Mouse (Mus musculus): ENCODE measurements around the gene Ap5m1. TPM values are rescaled to one million over a fixed set of nuclear protein-coding genes. Genes with fewer than 3 reads are reported as not detected.

Ap5m1 gene
- 20.8 and 22.0 TPM in 2 replicates for polyA plus RNA-seq (2015; fragmentation: Nextera tagmentation; extraction: Ambion mirVana)

- Histone ChIP-seq H3K4me2 (ENCODE audit: low read length) (peak within 1 kb of the TSS; percentile 81), H3K9me3 (replicated peaks; ENCODE audit: control insufficient read depth, low read length, poor library complexity, severe bottlenecking) (no peaks in the 10 kb centered on the region), H3K4me3 (ENCODE audit: low read depth, low read length) (peak within 1 kb of the TSS; percentile 96), H3K36me3 (ENCODE audit: control insufficient read depth, insufficient read depth, low read length) (no peaks in the 10 kb centered on the region), H3K4me1 (ENCODE audit: control insufficient read depth, insufficient read depth, low read length) (peaks cover 24% of the 10 kb centered on the region), H3K9ac (ENCODE audit: low read depth, low read length) (peak within 1 kb of the TSS; percentile 98), H3K27ac (ENCODE audit: low read length) (peak within 1 kb of the TSS; percentile 95), H3K27me3 (ENCODE audit: control insufficient read depth, insufficient read depth, low read depth, low read length) (no peaks in the 10 kb centered on the region)
- WGBS = under 1% methylated on average over 57 of the region's 62 CpGs
- ATAC-seq = peak; percentile 73
Measured at GRCm38 (mm10) chr14:49065529-49066273, at the start of gene Ap5m1. TSS of gene Ap5m1 (plus strand) at chr14:49066097.

GRCm38 (mm10) chr14:49019765-49020164, 46.1 kb upstream of the Ap5m1 start:
- H3K4me2 ChIP-seq (ENCODE audit: low read length) = no peak overlapping the region
- no peaks in the 10 kb centered on the region for H3K4me1 ChIP-seq (ENCODE audit: control insufficient read depth, insufficient read depth, low read length)
- H3K36me3 ChIP-seq (ENCODE audit: control insufficient read depth, insufficient read depth, low read length) = peaks cover 9% of the 10 kb centered on the region
- no peak overlapping the region for H3K4me3 ChIP-seq (ENCODE audit: low read depth, low read length)
- ATAC-seq = no peak
- H3K9ac ChIP-seq (ENCODE audit: low read depth, low read length) = no peak overlapping the region
- H3K9me3 ChIP-seq (replicated peaks; ENCODE audit: control insufficient read depth, low read length, poor library complexity, severe bottlenecking) = no peaks in the 10 kb centered on the region
- 93% methylated on average over 5 of the region's 5 CpGs for WGBS
- no peak overlapping the region for H3K27ac ChIP-seq (ENCODE audit: low read length)
- H3K27me3 ChIP-seq (ENCODE audit: control insufficient read depth, insufficient read depth, low read depth, low read length) = no peaks in the 10 kb centered on the region

GRCm38 (mm10) chr14:49027040-49027778, 38.7 kb upstream of the Ap5m1 start:
- no peaks in the 10 kb centered on the region for H3K4me1 ChIP-seq (ENCODE audit: control insufficient read depth, insufficient read depth, low read length)
- H3K36me3 ChIP-seq (ENCODE audit: control insufficient read depth, insufficient read depth, low read length) = peaks cover 9% of the 10 kb centered on the region
- WGBS = 89% methylated on average over 6 of the region's 6 CpGs
- H3K9me3 ChIP-seq (replicated peaks; ENCODE audit: control insufficient read depth, low read length, poor library complexity, severe bottlenecking) = no peaks in the 10 kb centered on the region
- no peak for ATAC-seq
- no peak overlapping the region for H3K27ac ChIP-seq (ENCODE audit: low read length)
- no peaks in the 10 kb centered on the region for H3K27me3 ChIP-seq (ENCODE audit: control insufficient read depth, insufficient read depth, low read depth, low read length)
- no peak overlapping the region for H3K9ac ChIP-seq (ENCODE audit: low read depth, low read length)
- H3K4me3 ChIP-seq (ENCODE audit: low read depth, low read length) = no peak overlapping the region
- H3K4me2 ChIP-seq (ENCODE audit: low read length) = no peak overlapping the region

GRCm38 (mm10) chr14:49027779-49028368, 38.0 kb upstream of the Ap5m1 start:
- Histone ChIP-seq H3K27me3 (ENCODE audit: control insufficient read depth, insufficient read depth, low read depth, low read length) (no peaks in the 10 kb centered on the region), H3K4me1 (ENCODE audit: control insufficient read depth, insufficient read depth, low read length) (no peaks in the 10 kb centered on the region), H3K4me3 (ENCODE audit: low read depth, low read length) (no peak overlapping the region), H3K9ac (ENCODE audit: low read depth, low read length) (no peak overlapping the region), H3K9me3 (replicated peaks; ENCODE audit: control insufficient read depth, low read length, poor library complexity, severe bottlenecking) (no peaks in the 10 kb centered on the region), H3K27ac (ENCODE audit: low read length) (no peak overlapping the region), H3K4me2 (ENCODE audit: low read length) (no peak overlapping the region), H3K36me3 (ENCODE audit: control insufficient read depth, insufficient read depth, low read length) (peaks cover 11% of the 10 kb centered on the region)
- WGBS = 67% methylated on average over 3 of the region's 3 CpGs
- no peak for ATAC-seq

GRCm38 (mm10) chr14:49028991-49029390, 36.9 kb upstream of the Ap5m1 start:
- 93% methylated on average over 5 of the region's 5 CpGs for WGBS
- Histone ChIP-seq H3K4me1 (ENCODE audit: control insufficient read depth, insufficient read depth, low read length) (no peaks in the 10 kb centered on the region), H3K27ac (ENCODE audit: low read length) (no peak overlapping the region), H3K4me3 (ENCODE audit: low read depth, low read length) (no peak overlapping the region), H3K36me3 (ENCODE audit: control insufficient read depth, insufficient read depth, low read length) (peaks cover 15% of the 10 kb centered on the region), H3K9ac (ENCODE audit: low read depth, low read length) (no peak overlapping the region), H3K9me3 (replicated peaks; ENCODE audit: control insufficient read depth, low read length, poor library complexity, severe bottlenecking) (no peaks in the 10 kb centered on the region), H3K4me2 (ENCODE audit: low read length) (no peak overlapping the region), H3K27me3 (ENCODE audit: control insufficient read depth, insufficient read depth, low read depth, low read length) (no peaks in the 10 kb centered on the region)
- no peak for ATAC-seq

- Histone ChIP-seq H3K9ac (ENCODE audit: low read depth, low read length) (no peak overlapping the region), H3K4me2 (ENCODE audit: low read length) (no peak overlapping the region), H3K36me3 (ENCODE audit: control insufficient read depth, insufficient read depth, low read length) (0 out of 2 replicates have a peak, but pooled peaks cover 2% of the 10 kb centered on the region), H3K27me3 (ENCODE audit: control insufficient read depth, insufficient read depth, low read depth, low read length) (no peaks in the 10 kb centered on the region), H3K27ac (ENCODE audit: low read length) (no peak overlapping the region), H3K9me3 (replicated peaks; ENCODE audit: control insufficient read depth, low read length, poor library complexity, severe bottlenecking) (no peaks in the 10 kb centered on the region), H3K4me3 (ENCODE audit: low read depth, low read length) (no peak overlapping the region), H3K4me1 (ENCODE audit: control insufficient read depth, insufficient read depth, low read length) (no peaks in the 10 kb centered on the region)
- WGBS = 96% methylated on average over 3 of the region's 4 CpGs
- no peak for ATAC-seq
Measured at GRCm38 (mm10) chr14:49045610-49046009, 20.3 kb upstream of the Ap5m1 start.

- H3K4me3 ChIP-seq (ENCODE audit: low read depth, low read length) = no peak overlapping the region
- ATAC-seq = no peak
Measured at GRCm38 (mm10) chr14:49049492-49049891, 16.4 kb upstream of the Ap5m1 start.

GRCm38 (mm10) chr14:49063838-49064237, 2.1 kb upstream of the Ap5m1 start:
- Histone ChIP-seq H3K9me3 (replicated peaks; ENCODE audit: control insufficient read depth, low read length, poor library complexity, severe bottlenecking) (no peaks in the 10 kb centered on the region), H3K9ac (ENCODE audit: low read depth, low read length) (no peak overlapping the region), H3K4me1 (ENCODE audit: control insufficient read depth, insufficient read depth, low read length) (peaks cover 24% of the 10 kb centered on the region), H3K4me2 (ENCODE audit: low read length) (no peak overlapping the region), H3K27ac (ENCODE audit: low read length) (no peak overlapping the region), H3K27me3 (ENCODE audit: control insufficient read depth, insufficient read depth, low read depth, low read length) (no peaks in the 10 kb centered on the region), H3K36me3 (ENCODE audit: control insufficient read depth, insufficient read depth, low read length) (no peaks in the 10 kb centered on the region), H3K4me3 (ENCODE audit: low read depth, low read length) (no peak overlapping the region)
- WGBS = 80% methylated on average over 2 of the region's 2 CpGs
- ATAC-seq = no peak

More at GRCm38 (mm10) chr14:49049492-49049891, 16.4 kb upstream of the Ap5m1 start:
- Histone ChIP-seq H3K9ac (ENCODE audit: low read depth, low read length) (no peak overlapping the region), H3K27ac (ENCODE audit: low read length) (no peak overlapping the region), H3K4me2 (ENCODE audit: low read length) (no peak overlapping the region), H3K9me3 (replicated peaks; ENCODE audit: control insufficient read depth, low read length, poor library complexity, severe bottlenecking) (no peaks in the 10 kb centered on the region), H3K27me3 (ENCODE audit: control insufficient read depth, insufficient read depth, low read depth, low read length) (no peaks in the 10 kb centered on the region), H3K4me1 (ENCODE audit: control insufficient read depth, insufficient read depth, low read length) (no peaks in the 10 kb centered on the region), H3K36me3 (ENCODE audit: control insufficient read depth, insufficient read depth, low read length) (0 out of 2 replicates have a peak, but pooled peaks cover 5% of the 10 kb centered on the region)

All from midbrain, embryonic 16.5 days (tissue).